Mouse (Mus musculus) midbrain, embryonic 13.5 days (tissue): ENCODE measurements at regions not wholly inside any gene's neighbourhood (a gene's known extent, or its start where the extent isn't known, plus 50 kb on each side); places are given as distances from the start of the nearest gene placed in this dataset.

Experiments used
- ATAC-seq: fragments of 200-750 bp; cut with Nextera tagmentation; 2 replicates; pipeline ENCODE4 v1.8.0; 2017; ENCODE audit warnings: mild to moderate bottlenecking, moderate TSS enrichment, moderate library complexity
- H3K27ac ChIP-seq: fragments of 300-500 bp; sonication (generic); 2 replicates; pipeline ENCODE4 v1.5.1; 2015; ENCODE audit warnings: inconsistent platforms, mild to moderate bottlenecking, moderate library complexity
- H3K27me3 ChIP-seq: fragments of 300-500 bp; sonication (generic); 2 replicates; pipeline ENCODE4 v1.6.1; 2015; ENCODE audit warnings: mild to moderate bottlenecking, inconsistent platforms
- H3K36me3 ChIP-seq: fragments of 300-500 bp; sonication (generic); 2 replicates; pipeline ENCODE4 v1.6.1; 2015; ENCODE audit warnings: mild to moderate bottlenecking, inconsistent platforms
- H3K4me1 ChIP-seq: fragments of 300-500 bp; sonication (generic); replicated peaks from 2 replicates; pipeline ENCODE4 v1.6.1; 2015; ENCODE audit warnings: inconsistent platforms
- H3K4me2 ChIP-seq: fragments of 300-500 bp; sonication (generic); replicated peaks from 2 replicates; pipeline ENCODE4 v1.6.1; 2015; ENCODE audit warnings: moderate library complexity, mild to moderate bottlenecking, inconsistent platforms
- H3K4me3 ChIP-seq: fragments of 300-500 bp; sonication (generic); replicated peaks from 2 replicates; pipeline ENCODE4 v1.5.1; 2015; ENCODE audit warnings: mild to moderate bottlenecking, inconsistent platforms
- H3K9ac ChIP-seq: fragments of 300-500 bp; sonication (generic); replicated peaks from 2 replicates; pipeline ENCODE4 v1.6.1; 2015; ENCODE audit warnings: mild to moderate bottlenecking, inconsistent platforms
- H3K9me3 ChIP-seq: fragments of 300-500 bp; sonication (generic); 2 replicates; pipeline ENCODE4 v1.6.1; 2016; ENCODE audit warnings: mild to moderate bottlenecking, inconsistent platforms
- WGBS: fragments of 180-500 bp; shearing (Covaris S2); methylation state at CpG from one replicate; pipeline ENCODE4 v1.1.7; 2015; 5-methylcytosine and 5-hydroxymethylcytosine counted together

GRCm38 (mm10) chr15:56858627-56859334 lies 618.6 kb downstream of the Slc22a22 start:
- peak; percentile 40; the same call in 1 of the 2 replicates for ATAC-seq
- no peaks in the 10 kb centered on the region for H3K9me3 ChIP-seq
- 37% methylated on average over 3 of the region's 4 CpGs for WGBS
- 0 out of 2 replicates have a peak, but pooled peaks cover 7% of the 10 kb centered on the region for H3K4me1 ChIP-seq
- H3K4me2 ChIP-seq = no peak overlapping the region
- H3K4me3 ChIP-seq = no peak overlapping the region
- no peaks in the 10 kb centered on the region for H3K36me3 ChIP-seq
- no peak overlapping the region for H3K27ac ChIP-seq
- H3K9ac ChIP-seq = no peak overlapping the region
- no peaks in the 10 kb centered on the region for H3K27me3 ChIP-seq

GRCm38 (mm10) chr15:56858134-56858533 lies 619.3 kb downstream of the Slc22a22 start:
- peak; percentile 43; the same call in 1 of the 2 replicates for ATAC-seq
- no peaks in the 10 kb centered on the region for H3K36me3 ChIP-seq
- 0 out of 2 replicates have a peak, but pooled peaks cover 7% of the 10 kb centered on the region for H3K4me1 ChIP-seq
- H3K9me3 ChIP-seq = no peaks in the 10 kb centered on the region
- H3K4me2 ChIP-seq = no peak overlapping the region
- 6% methylated on average over 3 of the region's 3 CpGs for WGBS
- H3K27ac ChIP-seq = no peak overlapping the region
- no peak overlapping the region for H3K9ac ChIP-seq
- no peaks in the 10 kb centered on the region for H3K27me3 ChIP-seq
- H3K4me3 ChIP-seq = no peak overlapping the region

- 8% methylated on average over 2 of the region's 2 CpGs for whole genome bisulfite sequencing
- H3K27me3 ChIP-seq = no peaks in the 10 kb centered on the region
- H3K27ac ChIP-seq = no peak overlapping the region
- ATAC-seq = no peak
- H3K4me2 ChIP-seq = no peak overlapping the region
- no peak overlapping the region for H3K9ac ChIP-seq
- H3K9me3 ChIP-seq = no peaks in the 10 kb centered on the region
- no peaks in the 10 kb centered on the region for H3K36me3 ChIP-seq
- no peak overlapping the region for H3K4me3 ChIP-seq
- H3K4me1 ChIP-seq = 0 out of 2 replicates have a peak, but pooled peaks cover 7% of the 10 kb centered on the region
Measured at GRCm38 (mm10) chr15:56856057-56856456, 621.4 kb downstream of the Slc22a22 start.

GRCm38 (mm10) chr15:56853106-56853505 lies 624.3 kb downstream of the Slc22a22 start:
- H3K9ac ChIP-seq = no peak overlapping the region
- no peak for ATAC-seq
- WGBS = 67% methylated on average over 5 of the region's 5 CpGs
- H3K9me3 ChIP-seq = no peaks in the 10 kb centered on the region
- H3K36me3 ChIP-seq = no peaks in the 10 kb centered on the region
- no peak overlapping the region for H3K27ac ChIP-seq
- H3K4me1 ChIP-seq = no peaks in the 10 kb centered on the region
- no peak overlapping the region for H3K4me2 ChIP-seq
- no peaks in the 10 kb centered on the region for H3K27me3 ChIP-seq
- H3K4me3 ChIP-seq = no peak overlapping the region

GRCm38 (mm10) chr15:56847469-56848128 lies 629.8 kb downstream of the Slc22a22 start:
- Histone ChIP-seq H3K36me3 (no peaks in the 10 kb centered on the region), H3K27ac (no peak overlapping the region), H3K9ac (no peak overlapping the region), H3K9me3 (no peaks in the 10 kb centered on the region), H3K27me3 (no peaks in the 10 kb centered on the region), H3K4me1 (no peaks in the 10 kb centered on the region), H3K4me2 (no peak overlapping the region), H3K4me3 (no peak overlapping the region)
- WGBS = 54% methylated on average over 6 of the region's 6 CpGs
- ATAC-seq = no peak

- Histone ChIP-seq H3K27me3 (no peaks in the 10 kb centered on the region), H3K4me2 (no peak overlapping the region), H3K4me1 (no peaks in the 10 kb centered on the region), H3K9me3 (no peaks in the 10 kb centered on the region), H3K27ac (no peak overlapping the region), H3K4me3 (no peak overlapping the region), H3K36me3 (no peaks in the 10 kb centered on the region), H3K9ac (no peak overlapping the region)
- WGBS = 56% methylated on average over 1 of the region's 1 CpGs
- no peak for ATAC-seq
Measured at GRCm38 (mm10) chr15:56844574-56844973, 632.9 kb downstream of the Slc22a22 start.

- 91% methylated on average over 3 of the region's 3 CpGs for WGBS
Measured at GRCm38 (mm10) chr15:56841516-56841915, 635.9 kb downstream of the Slc22a22 start.

GRCm38 (mm10) chr15:56837292-56837691 lies 640.1 kb downstream of the Slc22a22 start:
- H3K27me3 ChIP-seq = no peaks in the 10 kb centered on the region
- H3K4me2 ChIP-seq = no peak overlapping the region
- H3K27ac ChIP-seq = no peak overlapping the region
- 93% methylated on average over 1 of the region's 1 CpGs for WGBS
- no peak overlapping the region for H3K4me3 ChIP-seq
- no peaks in the 10 kb centered on the region for H3K36me3 ChIP-seq
- no peak for ATAC-seq
- H3K9me3 ChIP-seq = no peaks in the 10 kb centered on the region
- H3K9ac ChIP-seq = no peak overlapping the region
- no peaks in the 10 kb centered on the region for H3K4me1 ChIP-seq

More at GRCm38 (mm10) chr15:56841516-56841915, 635.9 kb downstream of the Slc22a22 start:
- Histone ChIP-seq H3K36me3 (no peaks in the 10 kb centered on the region), H3K4me1 (no peaks in the 10 kb centered on the region), H3K9ac (no peak overlapping the region), H3K9me3 (no peaks in the 10 kb centered on the region), H3K4me2 (no peak overlapping the region), H3K27me3 (no peaks in the 10 kb centered on the region), H3K27ac (no peak overlapping the region), H3K4me3 (no peak overlapping the region)
- ATAC-seq = no peak

GRCm38 (mm10) chr15:56834621-56835020 lies 642.8 kb downstream of the Slc22a22 start:
- no peaks in the 10 kb centered on the region for H3K27me3 ChIP-seq
- 86% methylated on average over 2 of the region's 2 CpGs for WGBS

GRCm38 (mm10) chr15:56832666-56833065 lies 644.8 kb downstream of the Slc22a22 start:
- Histone ChIP-seq H3K4me1 (no peaks in the 10 kb centered on the region), H3K4me2 (no peak overlapping the region), H3K4me3 (no peak overlapping the region), H3K9ac (no peak overlapping the region), H3K36me3 (no peaks in the 10 kb centered on the region), H3K27me3 (no peaks in the 10 kb centered on the region), H3K9me3 (no peaks in the 10 kb centered on the region), H3K27ac (no peak overlapping the region)
- 95% methylated on average over 7 of the region's 7 CpGs for WGBS
- no peak for ATAC-seq

More at GRCm38 (mm10) chr15:56834621-56835020, 642.8 kb downstream of the Slc22a22 start:
- Histone ChIP-seq H3K4me2 (no peak overlapping the region), H3K9ac (no peak overlapping the region), H3K9me3 (no peaks in the 10 kb centered on the region), H3K4me1 (no peaks in the 10 kb centered on the region), H3K36me3 (no peaks in the 10 kb centered on the region), H3K27ac (no peak overlapping the region), H3K4me3 (no peak overlapping the region)
- no peak for ATAC-seq

- H3K36me3 ChIP-seq = no peaks in the 10 kb centered on the region
- ATAC-seq = peak; percentile 86
- no peaks in the 10 kb centered on the region for H3K27me3 ChIP-seq
- H3K27ac ChIP-seq = no peak overlapping the region
- no peak overlapping the region for H3K4me2 ChIP-seq
- no peak overlapping the region for H3K9ac ChIP-seq
- no peak overlapping the region for H3K4me3 ChIP-seq
- no peaks in the 10 kb centered on the region for H3K4me1 ChIP-seq
- WGBS = 28% methylated on average over 8 of the region's 8 CpGs
- no peaks in the 10 kb centered on the region for H3K9me3 ChIP-seq
Measured at GRCm38 (mm10) chr15:56820977-56821579, 656.3 kb downstream of the Slc22a22 start.

- WGBS = 37% methylated on average over 4 of the region's 4 CpGs
- Histone ChIP-seq H3K9ac (no peak overlapping the region), H3K27me3 (no peaks in the 10 kb centered on the region), H3K36me3 (no peaks in the 10 kb centered on the region), H3K4me2 (no peak overlapping the region), H3K4me3 (no peak overlapping the region), H3K27ac (no peak overlapping the region), H3K9me3 (no peaks in the 10 kb centered on the region), H3K4me1 (no peaks in the 10 kb centered on the region)
- ATAC-seq = peak; percentile 21; the same call in 1 of the 2 replicates
Measured at GRCm38 (mm10) chr15:56820256-56820976, 657.0 kb downstream of the Slc22a22 start.
